In genomic region chr5:76588551-76589283, GRCm38 (mm10) we compare ENCODE assay signal across 8 mouse cellular contexts. TPM values are rescaled to one million over a fixed set of nuclear protein-coding genes. Genes with fewer than 3 reads are reported as not detected.
DNase-seq lines count a peak whose midpoint lies in the region; ATAC-seq and TF ChIP-seq lines count a peak whose summit lies in the region.

Gene Cep135 (plus strand): TSS chr5:76588698.

- WGBS in forebrain, embryonic 12.5 days, result under 1% methylated on average over 84 of the region's 92 CpGs
- under 1% methylated on average over 82 of the region's 92 CpGs for WGBS in heart, postnatal 0 days
- 3% methylated on average over 87 of the region's 92 CpGs for WGBS in liver, postnatal 0 days (ENCODE audit: insufficient replicate concordance)
- WGBS in neural tube, embryonic 13.5 days, result under 1% methylated on average over 83 of the region's 92 CpGs

- no peaks in the 10 kb centered on the region for H3K27me3 ChIP-seq in ES-Bruce4 (ENCODE audit: control insufficient read depth, insufficient read depth, low read length, poor library complexity, severe bottlenecking)
- H3K27me3 ChIP-seq in forebrain, embryonic 12.5 days, result no peaks in the 10 kb centered on the region
- no peaks in the 10 kb centered on the region for H3K27me3 ChIP-seq in heart, postnatal 0 days (ENCODE audit: control insufficient read depth, insufficient read depth, low read length)
- H3K27me3 ChIP-seq in liver, postnatal 0 days (ENCODE audit: insufficient read depth, low read length), result no peaks in the 10 kb centered on the region
- H3K27me3 ChIP-seq in neural tube, embryonic 13.5 days, result no peaks in the 10 kb centered on the region

- peak within 1 kb of the TSS; percentile 67 for H3K4me2 ChIP-seq in forebrain, embryonic 12.5 days
- peak within 1 kb of the TSS; percentile 82 for H3K4me2 ChIP-seq in heart, postnatal 0 days (ENCODE audit: low read depth, low read length)
- H3K4me2 ChIP-seq in liver, postnatal 0 days (ENCODE audit: low read depth, low read length), result peak within 1 kb of the TSS; percentile 71
- H3K4me2 ChIP-seq in neural tube, embryonic 13.5 days, result peak within 1 kb of the TSS; percentile 73

- no peaks in the 10 kb centered on the region for H3K9me3 ChIP-seq in ES-Bruce4 (replicated peaks; ENCODE audit: control insufficient read depth, insufficient read depth, low read length, poor library complexity, severe bottlenecking)
- no peaks in the 10 kb centered on the region for H3K9me3 ChIP-seq in forebrain, embryonic 12.5 days
- no peaks in the 10 kb centered on the region for H3K9me3 ChIP-seq in heart, postnatal 0 days (replicated peaks; ENCODE audit: control insufficient read depth, low read length)
- H3K9me3 ChIP-seq in liver, postnatal 0 days (ENCODE audit: low read length), result no peaks in the 10 kb centered on the region
- H3K9me3 ChIP-seq in neural tube, embryonic 13.5 days, result no peaks in the 10 kb centered on the region

- peak; percentile 66 for TF ChIP-seq CTCF in ES-Bruce4 (IDR thresholded peaks at IDR 0.05; ENCODE audit: low read depth, low read length)
- TF ChIP-seq CTCF in heart, postnatal 0 days (IDR thresholded peaks at IDR 0.05; ENCODE audit: low read depth), result peak; percentile 65
- TF ChIP-seq CTCF in liver, postnatal 0 days (IDR thresholded peaks at IDR 0.05; ENCODE audit: low read depth), result peak; percentile 89

- H3K9ac ChIP-seq in ES-Bruce4 (ENCODE audit: low read depth, poor library complexity, severe bottlenecking), result peak within 1 kb of the TSS; percentile 74
- peak within 1 kb of the TSS; percentile 80 for H3K9ac ChIP-seq in forebrain, embryonic 12.5 days
- peak within 1 kb of the TSS; percentile 71 for H3K9ac ChIP-seq in heart, postnatal 0 days (replicated peaks; ENCODE audit: low read depth, low read length)
- H3K9ac ChIP-seq in liver, postnatal 0 days (replicated peaks), result peak within 1 kb of the TSS; percentile 89
- H3K9ac ChIP-seq in neural tube, embryonic 13.5 days, result peak within 1 kb of the TSS; percentile 87

- peak within 1 kb of the TSS; percentile 86 for H3K4me3 ChIP-seq in ES-Bruce4 (ENCODE audit: low read depth, low read length)
- peak within 1 kb of the TSS; percentile 90 for H3K4me3 ChIP-seq in forebrain, embryonic 12.5 days (replicated peaks)
- peak within 1 kb of the TSS; percentile 78 for H3K4me3 ChIP-seq in heart, postnatal 0 days (ENCODE audit: low read depth, low read length)
- peak within 1 kb of the TSS; percentile 91 for H3K4me3 ChIP-seq in liver, postnatal 0 days (ENCODE audit: low read depth, low read length)
- peak within 1 kb of the TSS; percentile 90 for H3K4me3 ChIP-seq in neural tube, embryonic 13.5 days

- TF ChIP-seq EP300 in ES-Bruce4 (IDR thresholded peaks at IDR 0.05; ENCODE audit: insufficient read depth, low read depth, low read length), result no peak
- no peak; the same call in 1 of the 2 replicates for TF ChIP-seq EP300 in heart, postnatal 0 days (IDR thresholded peaks at IDR 0.05; ENCODE audit: low read depth)
- TF ChIP-seq EP300 in liver, postnatal 0 days (IDR thresholded peaks at IDR 0.05; ENCODE audit: low read depth), result no peak

- peak; percentile 98 for ATAC-seq in forebrain, embryonic 12.5 days (ENCODE audit: low FRiP score)
- peak; percentile 98 for ATAC-seq in heart, postnatal 0 days (ENCODE audit: insufficient read depth, low read depth)
- ATAC-seq in liver, postnatal 0 days, result peak; percentile 99
- ATAC-seq in neural tube, embryonic 13.5 days (ENCODE audit: low read depth), result peak; percentile 98

- H3K27ac ChIP-seq in ES-Bruce4 (ENCODE audit: insufficient read depth, low read length), result no peak within 1 kb of the TSS
- peak within 1 kb of the TSS; percentile 86 for H3K27ac ChIP-seq in forebrain, embryonic 12.5 days
- H3K27ac ChIP-seq in heart, postnatal 0 days (ENCODE audit: low read depth), result peak within 1 kb of the TSS; percentile 81
- peak within 1 kb of the TSS; percentile 93 for H3K27ac ChIP-seq in liver, postnatal 0 days (ENCODE audit: low read depth)
- H3K27ac ChIP-seq in neural tube, embryonic 13.5 days (replicated peaks), result peak within 1 kb of the TSS; percentile 84

- DNase-seq in c-Kit-positive CD71-positive TER-119-positive erythroid progenitor cells, embryonic 14.5 days (ENCODE audit: low spot score), result peak; percentile 87
- peak; percentile 89 for DNase-seq in heart, postnatal 0 days (ENCODE audit: low spot score)
- DNase-seq in kidney, postnatal 4 days, result peak; percentile 94 to 96
- peak; percentile 94 for DNase-seq in liver, postnatal 0 days
- DNase-seq in telencephalon, adult 2 months (ENCODE audit: low read depth, low spot score), result peak; percentile 52

- no peaks in the 10 kb centered on the region for H3K4me1 ChIP-seq in ES-Bruce4 (ENCODE audit: control insufficient read depth, insufficient read depth, low read length)
- H3K4me1 ChIP-seq in forebrain, embryonic 12.5 days, result peaks cover 13% of the 10 kb centered on the region
- peaks cover 5% of the 10 kb centered on the region; the same call in 1 of the 2 replicates for H3K4me1 ChIP-seq in heart, postnatal 0 days (ENCODE audit: control insufficient read depth, insufficient read depth)
- peaks cover 4% of the 10 kb centered on the region for H3K4me1 ChIP-seq in liver, postnatal 0 days (ENCODE audit: insufficient read depth)
- peaks cover 15% of the 10 kb centered on the region for H3K4me1 ChIP-seq in neural tube, embryonic 13.5 days (replicated peaks)

- H3K36me3 ChIP-seq in ES-Bruce4 (ENCODE audit: control insufficient read depth, insufficient read depth, low read length, poor library complexity, severe bottlenecking), result no peaks in the 10 kb centered on the region
- H3K36me3 ChIP-seq in forebrain, embryonic 12.5 days (replicated peaks), result peaks cover 12% of the 10 kb centered on the region
- peaks cover 20% of the 10 kb centered on the region for H3K36me3 ChIP-seq in heart, postnatal 0 days (replicated peaks; ENCODE audit: control insufficient read depth, insufficient read depth, low read length)
- peaks cover 20% of the 10 kb centered on the region for H3K36me3 ChIP-seq in liver, postnatal 0 days (replicated peaks; ENCODE audit: insufficient read depth, low read length)
- H3K36me3 ChIP-seq in neural tube, embryonic 13.5 days, result peaks cover 11% of the 10 kb centered on the region

- no peak for TF ChIP-seq POLR2A in ES-Bruce4 (IDR thresholded peaks at IDR 0.05; ENCODE audit: insufficient read depth, low read length)

RNA-seq across cellular contexts. Expression of gene Cep135, which starts in this region (rescaled TPM):
- 8.4 and 10.8 TPM in 2 replicates for polyA plus RNA-seq in ES-Bruce4 (2011; ENCODE audit: insufficient read depth, insufficient read length, low read depth, missing spikeins)
- polyA plus RNA-seq in forebrain, embryonic 12.5 days (2016; fragmentation: Nextera tagmentation; extraction: Ambion mirVana), result 10.9 and 11.3 TPM in 2 replicates
- 1.9 and 4.7 TPM in 2 replicates for total RNA-seq in heart, postnatal 0 days (2014; rRNA removed; ENCODE audit: low replicate concordance)
- polyA plus RNA-seq in heart, postnatal 0 days (2015; fragmentation: Nextera tagmentation; extraction: Ambion mirVana), result 2.0 TPM in 2 replicates
- polyA plus RNA-seq in liver, postnatal 0 days (2015; fragmentation: Nextera tagmentation; extraction: Ambion mirVana), result 2.2 and 2.7 TPM in 2 replicates
- polyA plus RNA-seq in neural tube, embryonic 13.5 days (2015; fragmentation: Nextera tagmentation; extraction: Ambion mirVana), result 3.6 and 5.1 TPM in 2 replicates
